Mouse (Mus musculus): ENCODE measurements around the gene Sirpa. TPM values are rescaled to one million over a fixed set of nuclear protein-coding genes. Genes with fewer than 3 reads are reported as not detected.

Gene Sirpa
- polyA plus RNA-seq, 1 experiment from 2014 or later, result 26.9 TPM

DNA sequence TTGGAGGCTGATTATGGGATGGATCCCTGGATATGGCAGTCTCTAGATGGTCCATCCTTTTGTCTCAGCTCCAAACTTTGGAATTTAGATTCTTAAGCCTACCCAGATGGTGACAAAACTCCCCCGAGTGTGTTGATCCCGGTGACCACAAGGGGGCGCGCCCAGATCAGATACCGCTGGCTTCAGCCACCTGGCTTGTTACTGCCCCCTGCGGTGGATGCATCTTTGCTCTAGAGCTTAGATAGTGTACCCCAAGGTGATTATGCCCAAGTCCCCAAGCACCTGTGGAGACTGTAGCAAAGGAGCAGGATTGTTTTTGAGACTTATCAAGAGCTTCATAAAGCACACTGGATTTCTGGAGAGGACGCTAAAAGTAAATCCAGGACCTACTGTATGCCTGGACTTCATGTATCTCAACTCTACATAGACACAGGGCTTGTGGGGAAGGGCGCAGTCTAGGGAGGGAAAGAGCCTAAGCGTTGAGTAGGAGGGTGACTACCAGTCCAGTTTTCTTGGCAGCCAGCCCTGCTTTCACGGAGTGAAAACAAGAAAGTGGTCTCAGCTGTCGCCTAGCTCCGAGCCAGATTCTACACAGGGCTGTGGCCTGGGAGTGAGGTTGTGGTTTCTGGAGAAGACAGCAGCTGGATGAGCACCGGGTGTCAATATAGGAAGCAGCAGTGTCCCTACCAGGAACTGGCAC, 82.5 kb downstream of the Sirpa start:
- H3K4me3 ChIP-seq (ENCODE audit: low read depth, low read length), result no peak overlapping the region
- DNase-seq (peak; percentile 90), ATAC-seq (no peak; the same call in 1 of the 2 replicates)
- H3K27ac ChIP-seq (ENCODE audit: low read depth), result no peak overlapping the region
- H3K9ac ChIP-seq (replicated peaks), result no peak overlapping the region
- no peaks in the 10 kb centered on the region for H3K4me1 ChIP-seq (ENCODE audit: insufficient read depth)
- 0 out of 2 replicates have a peak, but pooled peaks cover 2% of the 10 kb centered on the region for H3K27me3 ChIP-seq (ENCODE audit: insufficient read depth, low read length)
- no peak overlapping the region for H3K4me2 ChIP-seq (ENCODE audit: low read depth, low read length)
- TF ChIP-seq CTCF (IDR thresholded peaks at IDR 0.05; ENCODE audit: low read depth) (peak; percentile 98), EP300 (IDR thresholded peaks at IDR 0.05; ENCODE audit: low read depth) (no peak)
- H3K9me3 ChIP-seq (ENCODE audit: low read length), result no peaks in the 10 kb centered on the region
- no peaks in the 10 kb centered on the region for H3K36me3 ChIP-seq (replicated peaks; ENCODE audit: insufficient read depth, low read length)
- 27% methylated on average over 13 of the region's 13 CpGs for WGBS (ENCODE audit: insufficient replicate concordance)

DNA sequence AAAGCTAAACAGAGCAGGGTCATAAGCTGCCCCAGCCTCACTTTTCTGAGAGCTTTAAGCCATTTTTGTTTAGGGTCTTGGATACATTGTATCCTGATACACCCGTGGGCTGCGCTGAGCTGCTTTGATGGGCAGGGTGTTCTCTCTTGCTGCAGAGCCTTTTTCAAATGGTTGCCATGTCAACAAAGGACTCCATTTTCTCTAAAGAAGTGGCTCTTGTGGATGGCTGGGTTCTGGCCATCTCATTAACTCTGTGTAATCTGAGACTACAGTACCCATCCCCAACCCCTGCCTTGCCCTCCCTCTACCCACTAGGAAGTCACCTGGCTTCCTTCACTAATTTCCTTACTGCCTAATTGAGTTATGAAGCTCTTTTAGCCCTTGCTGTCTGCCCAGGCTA, 85.0 kb downstream of the Sirpa start:
- no peak for ATAC-seq

DNA sequence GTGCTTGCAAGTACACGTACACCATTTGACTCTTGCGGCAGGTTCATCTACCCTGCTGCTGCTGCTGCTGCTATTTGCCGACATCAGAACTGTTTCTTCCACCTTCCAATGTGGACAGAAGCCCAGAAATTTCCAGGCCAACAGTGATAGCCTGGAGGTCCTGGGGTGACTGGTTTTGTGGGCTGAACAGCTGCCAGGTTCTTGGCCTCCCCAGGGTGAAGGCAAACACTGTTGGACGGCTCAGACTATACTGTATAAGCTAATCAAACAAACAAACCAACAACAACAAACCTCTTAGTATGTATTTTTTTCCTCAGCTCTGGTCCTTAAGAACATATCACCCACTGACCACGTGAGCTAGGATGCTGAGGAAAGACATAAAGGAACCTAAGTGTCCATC, 86.4 kb downstream of the Sirpa start:
- H3K4me2 ChIP-seq (ENCODE audit: low read depth, low read length), result no peak overlapping the region
- WGBS (ENCODE audit: insufficient replicate concordance), result 54% methylated on average over 5 of the region's 5 CpGs
- H3K36me3 ChIP-seq (replicated peaks; ENCODE audit: insufficient read depth, low read length), result no peaks in the 10 kb centered on the region
- ATAC-seq, result no peak
- H3K27me3 ChIP-seq (ENCODE audit: insufficient read depth, low read length), result 0 out of 2 replicates have a peak, but pooled peaks cover 2% of the 10 kb centered on the region
- no peaks in the 10 kb centered on the region for H3K4me1 ChIP-seq (ENCODE audit: insufficient read depth)
- no peak overlapping the region for H3K9ac ChIP-seq (replicated peaks)
- no peak overlapping the region for H3K4me3 ChIP-seq (ENCODE audit: low read depth, low read length)
- no peak for TF ChIP-seq EP300 (IDR thresholded peaks at IDR 0.05; ENCODE audit: low read depth)
- TF ChIP-seq CTCF (IDR thresholded peaks at IDR 0.05; ENCODE audit: low read depth), result no peak
- no peaks in the 10 kb centered on the region for H3K9me3 ChIP-seq (ENCODE audit: low read length)
- H3K27ac ChIP-seq (ENCODE audit: low read depth), result no peak overlapping the region
- no peak for DNase-seq

More for the DNA sequence above, 85.0 kb downstream of the Sirpa start:
- Histone ChIP-seq H3K9ac (replicated peaks) (no peak overlapping the region), H3K36me3 (replicated peaks; ENCODE audit: insufficient read depth, low read length) (no peaks in the 10 kb centered on the region), H3K27ac (ENCODE audit: low read depth) (no peak overlapping the region), H3K4me1 (ENCODE audit: insufficient read depth) (no peaks in the 10 kb centered on the region), H3K4me2 (ENCODE audit: low read depth, low read length) (no peak overlapping the region), H3K4me3 (ENCODE audit: low read depth, low read length) (no peak overlapping the region), H3K27me3 (ENCODE audit: insufficient read depth, low read length) (0 out of 2 replicates have a peak, but pooled peaks cover 2% of the 10 kb centered on the region), H3K9me3 (ENCODE audit: low read length) (no peaks in the 10 kb centered on the region)
- 64% methylated on average over 2 of the region's 2 CpGs for WGBS (ENCODE audit: insufficient replicate concordance)
- no peak for DNase-seq
- no peak for TF ChIP-seq EP300 (IDR thresholded peaks at IDR 0.05; ENCODE audit: low read depth)
- no peak for TF ChIP-seq CTCF (IDR thresholded peaks at IDR 0.05; ENCODE audit: low read depth)

DNA sequence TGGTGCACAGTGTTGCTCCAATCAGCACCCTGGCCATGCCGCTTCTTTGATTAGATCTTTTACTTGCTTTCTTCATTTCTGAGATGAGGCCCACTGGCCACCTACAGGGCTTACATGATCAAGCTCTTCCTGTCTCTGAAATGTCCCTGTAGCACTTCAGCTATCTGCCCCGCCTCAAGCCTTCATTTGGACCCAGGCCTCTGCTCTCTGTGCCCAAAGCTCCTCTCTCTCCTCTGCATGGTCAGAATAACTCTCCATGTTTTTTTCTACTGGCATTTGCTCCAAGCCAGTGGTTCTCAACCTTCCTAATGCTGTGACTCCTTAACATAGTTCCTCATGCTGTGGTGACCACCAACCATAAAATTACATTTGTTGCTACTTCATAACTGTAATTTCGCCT, 87.6 kb downstream of the Sirpa start:
- Histone ChIP-seq H3K4me1 (ENCODE audit: insufficient read depth) (no peaks in the 10 kb centered on the region), H3K27ac (ENCODE audit: low read depth) (no peak overlapping the region), H3K9me3 (ENCODE audit: low read length) (no peaks in the 10 kb centered on the region), H3K4me2 (ENCODE audit: low read depth, low read length) (no peak overlapping the region), H3K9ac (replicated peaks) (no peak overlapping the region), H3K4me3 (ENCODE audit: low read depth, low read length) (no peak overlapping the region), H3K36me3 (replicated peaks; ENCODE audit: insufficient read depth, low read length) (no peaks in the 10 kb centered on the region), H3K27me3 (ENCODE audit: insufficient read depth, low read length) (0 out of 2 replicates have a peak, but pooled peaks cover 2% of the 10 kb centered on the region)
- 61% methylated on average over 3 of the region's 3 CpGs for WGBS (ENCODE audit: insufficient replicate concordance)
- TF ChIP-seq CTCF (IDR thresholded peaks at IDR 0.05; ENCODE audit: low read depth) (no peak), EP300 (IDR thresholded peaks at IDR 0.05; ENCODE audit: low read depth) (no peak)
- ATAC-seq (no peak), DNase-seq (no peak)

Other genes starting within 250 kb of the Sirpa start
- gene Il1b, start 221.7 kb upstream of the Sirpa start, polyA plus RNA-seq (2015; fragmentation: Nextera tagmentation; extraction: Ambion mirVana), result 1.3 TPM in 2 replicates
- gene F830045P16Rik, start 56.2 kb upstream of the Sirpa start, polyA plus RNA-seq (2015; fragmentation: Nextera tagmentation; extraction: Ambion mirVana), result not detected in 2 replicates
- gene Pdyn, start 107.0 kb downstream of the Sirpa start, polyA plus RNA-seq (2015; fragmentation: Nextera tagmentation; extraction: Ambion mirVana), result not detected in 2 replicates
- gene Stk35, start 207.7 kb downstream of the Sirpa start, polyA plus RNA-seq (2015; fragmentation: Nextera tagmentation; extraction: Ambion mirVana), result 2.7 TPM in 2 replicates

All from liver, postnatal 0 days (tissue).